Mouse (Mus musculus) forebrain, embryonic 16.5 days (tissue): ENCODE results near the gene Mast4. TPM values are rescaled to one million over a fixed set of nuclear protein-coding genes. Genes with fewer than 3 reads are reported as not detected.

Source experiments
- ATAC-seq: fragments of 200-750 bp; cut with Nextera tagmentation; 2 replicates; pipeline ENCODE4 v1.8.0; 2017; ENCODE audit warnings: mild to moderate bottlenecking, moderate library complexity
- H3K27ac ChIP-seq: fragments of 300-500 bp; sonication (generic); 2 replicates; pipeline ENCODE4 v1.5.1; 2014; ENCODE audit warnings: low read length, control low read depth
- H3K27me3 ChIP-seq: fragments of 300-500 bp; sonication (generic); replicated peaks from 2 replicates; pipeline ENCODE4 v1.6.1; 2014; ENCODE audit warnings: low read length; ENCODE audit not compliant: control insufficient read depth, insufficient read depth
- H3K36me3 ChIP-seq: fragments of 300-500 bp; sonication (generic); 2 replicates; pipeline ENCODE4 v1.6.1; 2014; ENCODE audit not compliant: control insufficient read depth, insufficient read depth
- H3K4me1 ChIP-seq: fragments of 300-500 bp; sonication (generic); replicated peaks from 2 replicates; pipeline ENCODE4 v1.6.1; 2014; ENCODE audit warnings: low read length; ENCODE audit not compliant: control insufficient read depth, insufficient read depth
- H3K4me2 ChIP-seq: fragments of 300-500 bp; sonication (generic); 2 replicates; pipeline ENCODE4 v1.6.1; 2014; ENCODE audit warnings: mild to moderate bottlenecking, low read length, control low read depth
- H3K4me3 ChIP-seq: fragments of 300-500 bp; sonication (generic); replicated peaks from 2 replicates; pipeline ENCODE4 v1.5.1; 2014; ENCODE audit warnings: mild to moderate bottlenecking, low read length, control low read depth
- H3K9ac ChIP-seq: fragments of 300-500 bp; sonication (generic); replicated peaks from 2 replicates; pipeline ENCODE4 v1.6.1; 2014; ENCODE audit warnings: low read depth, low read length, control low read depth
- H3K9me3 ChIP-seq: fragments of 300-500 bp; sonication (generic); 2 replicates; pipeline ENCODE4 v1.6.1; 2016; ENCODE audit warnings: low read length; ENCODE audit not compliant: control insufficient read depth
- WGBS: fragments of 180-500 bp; shearing (Covaris S2); extraction: QIAGEN DNeasy Blood & Tissue Kit; methylation state at CpG from one replicate; pipeline ENCODE4 v1.1.7; 2014; 5-methylcytosine and 5-hydroxymethylcytosine counted together
- polyA plus RNA-seq: library from polyadenylated mRNA; unstranded; fragments of >200 nt; fragmentation: Nextera tagmentation; extraction: Ambion mirVana; gene quantifications from 2 replicates; pipeline ENCODE4 v1.2.1, GENCODE M21; 2015

Gene Mast4
- polyA plus RNA-seq, 1 experiment from 2014 or later: 15.7 TPM

DNA sequence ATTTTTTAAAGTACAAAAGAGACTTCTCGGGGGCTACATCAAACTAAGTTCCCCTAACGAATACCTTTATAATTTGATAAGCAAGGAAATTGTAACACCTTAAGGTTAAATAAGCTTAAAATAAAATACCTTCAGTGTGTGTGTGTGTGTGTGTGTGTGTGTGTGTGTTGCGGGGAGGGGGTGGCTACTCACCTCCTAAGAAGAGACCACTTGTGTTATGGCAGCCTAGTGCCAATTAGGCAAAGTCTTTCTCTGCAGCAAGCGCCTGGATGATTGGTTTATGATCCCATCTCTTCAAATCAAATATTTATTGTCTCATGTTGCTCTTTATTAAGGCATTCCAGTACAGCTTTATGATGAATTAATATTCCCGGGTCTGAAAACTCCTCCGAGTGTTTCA lies 81.2 kb downstream of the Mast4 start:
- no peak overlapping the region for H3K4me2 ChIP-seq
- H3K27ac ChIP-seq: no peak overlapping the region
- no peaks in the 10 kb centered on the region for H3K9me3 ChIP-seq
- no peak overlapping the region for H3K9ac ChIP-seq
- H3K4me1 ChIP-seq: peaks cover 4% of the 10 kb centered on the region; the same call in 1 of the 2 replicates
- no peaks in the 10 kb centered on the region for H3K36me3 ChIP-seq
- no peaks in the 10 kb centered on the region for H3K27me3 ChIP-seq
- 88% methylated on average over 6 of the region's 6 CpGs for WGBS
- no peak for ATAC-seq
- H3K4me3 ChIP-seq: no peak overlapping the region

DNA sequence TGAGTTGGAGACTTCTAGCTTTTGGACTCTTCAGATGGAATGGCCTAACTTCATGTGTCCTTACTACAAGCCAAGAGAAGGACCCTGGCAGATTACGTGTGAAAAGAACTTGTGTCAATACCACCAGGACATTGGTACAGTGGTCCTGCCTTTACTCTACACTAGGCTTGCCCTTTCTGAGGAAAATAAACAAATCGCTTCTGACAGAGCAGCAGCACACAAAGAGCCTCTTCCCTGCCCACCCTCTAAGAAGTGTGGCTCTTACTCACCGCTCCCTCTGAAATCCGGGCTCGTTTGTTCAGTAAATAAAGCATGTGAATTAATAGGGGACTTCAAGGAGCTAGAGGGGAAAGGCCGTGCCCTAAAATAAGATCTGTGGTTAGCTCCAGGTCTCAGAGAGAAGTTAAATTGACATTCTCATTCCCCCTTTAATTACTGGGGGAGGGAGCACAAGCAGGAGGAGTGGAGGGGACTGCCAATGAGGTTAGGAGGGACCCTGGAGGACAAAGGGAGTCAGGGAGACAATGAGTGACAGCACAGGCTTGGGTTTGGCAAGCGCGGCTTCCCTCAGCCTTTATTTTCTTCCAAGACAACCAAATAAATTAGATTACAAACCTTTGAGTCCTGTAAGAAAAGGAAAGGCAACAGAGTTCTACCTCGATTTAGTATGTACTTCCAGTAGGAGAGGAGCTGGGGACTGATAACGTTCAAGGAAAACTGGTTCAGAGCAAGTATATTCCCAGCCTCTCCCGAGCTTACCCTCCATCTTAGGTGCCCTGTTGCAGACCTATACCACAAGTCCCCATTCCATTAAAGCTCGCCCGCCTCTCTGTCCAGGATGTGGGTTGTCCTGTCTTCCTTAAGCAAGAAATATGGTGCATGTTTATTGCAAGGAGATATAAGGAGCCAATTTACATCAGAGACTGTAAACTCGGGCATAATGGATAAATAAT lies 85.9 kb downstream of the Mast4 start:
- peak; percentile 88 for ATAC-seq
- no peak overlapping the region for H3K4me2 ChIP-seq
- H3K9ac ChIP-seq: no peak overlapping the region
- H3K9me3 ChIP-seq: no peaks in the 10 kb centered on the region
- H3K36me3 ChIP-seq: no peaks in the 10 kb centered on the region
- H3K4me1 ChIP-seq: peaks cover 4% of the 10 kb centered on the region; the same call in 1 of the 2 replicates
- H3K27me3 ChIP-seq: no peaks in the 10 kb centered on the region
- 14% methylated on average over 14 of the region's 14 CpGs for WGBS
- no peak overlapping the region for H3K4me3 ChIP-seq
- no peak overlapping the region for H3K27ac ChIP-seq

DNA sequence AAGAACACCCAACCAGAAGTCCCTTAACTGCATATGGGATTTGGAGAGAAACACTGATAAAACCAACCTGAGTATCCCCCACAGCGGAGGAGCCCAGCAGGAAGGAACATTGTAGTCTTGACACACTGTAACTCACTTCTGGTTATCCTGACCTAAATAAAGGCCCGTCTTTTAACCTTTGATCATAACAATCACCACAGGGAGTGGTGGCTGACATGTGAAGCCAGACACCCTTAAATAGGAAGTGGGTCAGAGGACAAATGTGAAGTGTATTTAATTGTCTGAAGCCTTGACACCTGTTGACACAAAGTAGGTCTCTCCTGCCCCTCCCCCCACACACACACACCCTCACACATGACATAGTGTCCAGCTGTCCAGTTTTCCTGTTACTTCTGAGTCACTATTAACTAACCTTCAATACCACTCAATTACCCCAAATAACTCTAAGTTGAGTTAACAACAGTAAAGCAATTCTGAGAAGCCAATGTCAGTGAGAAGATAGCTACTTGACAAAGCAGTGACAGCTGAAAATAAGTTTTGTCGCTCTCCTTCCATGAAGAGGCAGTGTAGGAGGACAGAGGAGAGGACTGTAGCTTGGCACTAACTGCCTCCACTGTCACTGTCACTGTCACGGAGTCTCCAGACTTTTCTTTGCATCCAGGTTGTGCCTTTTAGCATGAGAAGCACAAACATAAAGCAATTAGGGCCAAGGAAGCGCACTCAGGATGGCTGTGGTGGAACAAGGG lies 87.2 kb downstream of the Mast4 start:
- H3K4me3 ChIP-seq: no peak overlapping the region
- H3K4me2 ChIP-seq: no peak overlapping the region
- H3K36me3 ChIP-seq: no peaks in the 10 kb centered on the region
- H3K4me1 ChIP-seq: peaks cover 4% of the 10 kb centered on the region; the same call in 1 of the 2 replicates
- no peak overlapping the region for H3K27ac ChIP-seq
- ATAC-seq: no peak
- WGBS: 86% methylated on average over 5 of the region's 5 CpGs
- H3K9ac ChIP-seq: no peak overlapping the region
- H3K9me3 ChIP-seq: no peaks in the 10 kb centered on the region
- no peaks in the 10 kb centered on the region for H3K27me3 ChIP-seq

DNA sequence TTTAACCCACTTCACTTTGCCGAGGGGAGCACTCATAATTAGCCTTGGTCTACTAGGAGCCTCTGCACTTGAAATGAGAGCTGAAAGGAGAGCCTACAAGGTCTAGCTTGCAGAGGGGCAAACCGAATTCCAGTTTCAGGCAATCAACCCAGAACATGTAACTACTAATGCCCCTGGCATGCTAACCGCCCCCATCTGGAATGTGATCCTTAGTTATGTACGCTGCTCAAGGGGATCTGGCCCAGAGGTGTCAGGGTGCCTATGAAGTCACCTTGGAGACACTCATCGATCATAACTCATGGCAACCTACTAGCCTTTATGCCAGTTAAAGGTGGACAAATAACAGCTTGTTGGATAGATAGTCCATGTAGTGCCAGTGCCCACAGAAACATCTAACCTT lies 88.9 kb downstream of the Mast4 start:
- peaks cover 4% of the 10 kb centered on the region; the same call in 1 of the 2 replicates for H3K4me1 ChIP-seq
- H3K4me2 ChIP-seq: no peak overlapping the region
- H3K27me3 ChIP-seq: no peaks in the 10 kb centered on the region
- H3K9me3 ChIP-seq: no peaks in the 10 kb centered on the region
- no peak overlapping the region for H3K9ac ChIP-seq
- 93% methylated on average over 5 of the region's 5 CpGs for WGBS
- no peak overlapping the region for H3K4me3 ChIP-seq
- ATAC-seq: no peak
- H3K27ac ChIP-seq: no peak overlapping the region
- no peaks in the 10 kb centered on the region for H3K36me3 ChIP-seq

DNA sequence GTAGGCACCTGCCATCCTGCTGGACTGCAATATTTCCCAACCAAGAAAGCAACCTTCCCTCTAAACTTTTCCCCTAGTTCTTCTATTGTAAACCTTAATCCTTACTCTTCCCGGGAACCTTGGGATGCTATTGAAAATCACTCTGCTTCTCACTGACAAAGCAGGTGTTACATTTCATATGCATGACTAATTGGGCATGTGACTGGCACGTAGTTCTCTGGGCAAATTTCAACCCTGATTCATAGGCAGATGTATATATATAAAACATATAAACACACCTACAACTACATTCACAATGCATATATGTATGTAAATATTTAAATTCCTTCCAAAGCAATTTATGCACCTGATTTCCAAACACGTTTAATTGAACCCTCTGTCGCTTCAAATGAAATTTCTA lies 90.2 kb downstream of the Mast4 start:
- WGBS: 26% methylated on average over 4 of the region's 4 CpGs
- ATAC-seq: no peak

DNA sequence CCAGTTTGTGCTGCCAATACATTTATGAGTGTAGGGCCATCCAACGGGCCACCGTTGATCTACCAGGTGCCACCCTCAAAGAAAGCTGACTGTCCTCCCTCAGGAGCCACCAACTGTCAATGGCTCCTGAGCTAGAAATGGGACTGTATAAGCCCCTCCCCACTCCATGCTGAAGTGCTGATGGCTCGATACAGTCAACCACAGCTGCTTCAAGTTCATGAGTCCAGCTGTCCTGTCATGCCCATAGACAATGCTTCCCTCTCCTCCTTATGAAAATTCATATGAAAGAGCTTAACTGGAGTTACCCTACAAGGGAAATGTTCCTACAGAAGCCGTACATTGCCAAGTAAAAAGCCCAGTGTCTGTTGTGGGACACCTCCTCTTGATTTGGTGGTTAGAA lies 93.2 kb downstream of the Mast4 start:
- no peaks in the 10 kb centered on the region for H3K36me3 ChIP-seq
- no peak for ATAC-seq
- 92% methylated on average over 4 of the region's 4 CpGs for WGBS
- H3K27ac ChIP-seq: no peak overlapping the region
- H3K9ac ChIP-seq: no peak overlapping the region
- H3K4me1 ChIP-seq: no peaks in the 10 kb centered on the region
- no peaks in the 10 kb centered on the region for H3K9me3 ChIP-seq
- H3K4me2 ChIP-seq: no peak overlapping the region
- no peaks in the 10 kb centered on the region for H3K27me3 ChIP-seq
- no peak overlapping the region for H3K4me3 ChIP-seq

More for the DNA sequence above, 90.2 kb downstream of the Mast4 start:
- Histone ChIP-seq H3K4me2 (no peak overlapping the region), H3K27ac (no peak overlapping the region), H3K4me3 (no peak overlapping the region), H3K27me3 (no peaks in the 10 kb centered on the region), H3K36me3 (no peaks in the 10 kb centered on the region), H3K9me3 (no peaks in the 10 kb centered on the region), H3K9ac (no peak overlapping the region), H3K4me1 (peaks cover 4% of the 10 kb centered on the region; the same call in 1 of the 2 replicates)

DNA sequence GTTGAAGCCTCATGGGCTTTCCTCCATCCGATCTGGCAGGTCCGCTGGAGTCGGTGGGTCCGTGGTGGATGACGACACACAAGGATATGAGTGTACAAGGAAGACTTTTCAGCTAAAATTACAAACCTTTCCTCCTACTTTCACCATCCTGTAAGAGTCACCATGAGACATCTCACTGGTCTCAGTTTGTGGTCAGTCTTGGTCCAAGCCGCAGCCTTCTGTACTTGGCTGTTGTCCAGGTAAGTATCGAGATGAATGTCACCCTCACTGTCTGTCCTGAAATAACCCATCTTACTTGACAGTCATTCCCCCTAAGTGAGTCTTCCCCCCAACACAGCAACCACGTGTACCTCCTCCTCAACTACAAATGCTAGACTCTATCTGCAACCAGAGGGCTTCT lies 94.6 kb downstream of the Mast4 start:
- no peak for ATAC-seq
- Histone ChIP-seq H3K4me1 (no peaks in the 10 kb centered on the region), H3K4me3 (no peak overlapping the region), H3K27ac (no peak overlapping the region), H3K9ac (no peak overlapping the region), H3K36me3 (no peaks in the 10 kb centered on the region), H3K27me3 (no peaks in the 10 kb centered on the region), H3K4me2 (no peak overlapping the region), H3K9me3 (no peaks in the 10 kb centered on the region)
- 94% methylated on average over 8 of the region's 8 CpGs for WGBS

DNA sequence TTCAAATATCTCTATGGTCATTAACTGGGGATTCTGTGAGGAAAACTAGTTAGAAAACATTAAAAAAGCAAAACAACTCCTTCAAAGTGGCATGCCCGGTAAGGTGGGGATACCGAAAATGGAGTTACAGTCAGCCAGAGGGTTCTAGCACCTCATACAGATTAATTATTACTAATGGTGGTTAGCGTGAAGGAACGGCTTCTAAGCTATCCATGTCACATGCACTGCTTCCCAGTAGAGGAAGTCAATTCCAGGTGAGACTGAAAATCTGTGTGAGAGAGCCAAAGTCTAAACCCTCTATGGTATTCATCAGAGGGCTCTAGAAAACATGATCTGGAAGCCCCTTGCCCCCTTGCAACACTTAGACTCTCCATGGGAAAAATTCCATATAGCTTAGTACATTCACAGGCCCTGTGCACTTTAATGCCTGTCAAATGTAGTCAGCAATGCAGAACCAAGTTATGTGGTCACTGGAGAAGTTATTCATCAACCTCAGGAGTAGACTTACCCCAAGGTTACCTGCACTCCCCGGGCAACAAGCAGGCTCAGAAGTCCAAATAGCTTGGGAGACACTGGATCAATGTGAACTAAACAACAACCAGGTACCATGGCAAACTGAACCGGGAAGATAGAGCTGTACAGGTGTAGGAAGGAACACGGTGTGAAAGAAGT lies 96.1 kb downstream of the Mast4 start:
- Histone ChIP-seq H3K9me3 (no peaks in the 10 kb centered on the region), H3K4me3 (no peak overlapping the region), H3K9ac (no peak overlapping the region), H3K4me2 (no peak overlapping the region), H3K36me3 (no peaks in the 10 kb centered on the region), H3K4me1 (no peaks in the 10 kb centered on the region), H3K27me3 (no peaks in the 10 kb centered on the region), H3K27ac (no peak overlapping the region)
- no peak for ATAC-seq
- 91% methylated on average over 7 of the region's 7 CpGs for WGBS

DNA sequence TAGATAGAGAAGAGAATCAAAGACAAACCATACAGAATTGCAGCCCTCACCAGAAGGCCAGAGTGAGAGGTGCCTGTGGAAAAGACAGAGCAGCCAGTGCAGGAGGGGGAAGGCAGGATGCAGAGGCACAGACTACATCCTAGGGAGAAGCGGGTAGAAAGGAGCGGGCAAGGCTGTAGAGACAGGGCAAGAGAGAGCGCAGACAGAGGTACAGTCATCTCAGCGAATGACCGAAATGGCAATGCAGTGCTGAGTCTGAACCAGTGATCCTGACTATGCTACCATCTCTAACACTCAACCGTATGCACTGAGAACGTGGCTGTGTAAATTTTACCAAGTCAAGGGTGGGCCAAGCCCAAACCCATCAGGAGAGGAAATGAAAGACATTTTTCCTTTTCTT lies 102.1 kb downstream of the Mast4 start:
- 97% methylated on average over 7 of the region's 7 CpGs for WGBS

More for the DNA sequence above, 102.1 kb downstream of the Mast4 start:
- Histone ChIP-seq H3K36me3 (no peaks in the 10 kb centered on the region), H3K4me1 (no peaks in the 10 kb centered on the region), H3K9ac (no peak overlapping the region), H3K9me3 (no peaks in the 10 kb centered on the region), H3K4me3 (no peak overlapping the region), H3K27me3 (no peaks in the 10 kb centered on the region), H3K4me2 (no peak overlapping the region), H3K27ac (no peak overlapping the region)
- ATAC-seq: no peak
